Mouse (Mus musculus): ENCODE data around the gene Rab3ip. TPM values are rescaled to one million over a fixed set of nuclear protein-coding genes. Genes with fewer than 3 reads are reported as not detected.

The Rab3ip gene
- polyA plus RNA-seq, 1 experiment: 29.1 TPM

GRCm38 (mm10) chr10:116955191-116955590 is 4.6 kb upstream of the Rab3ip start:
- no peaks in the 10 kb centered on the region for H3K36me3 ChIP-seq (ENCODE audit: control insufficient read depth, insufficient read depth)
- TF ChIP-seq TCF12 (IDR thresholded peaks at IDR 0.05; ENCODE audit: insufficient read depth, poor library complexity, severe bottlenecking) (no peak), POLR2A (IDR thresholded peaks at IDR 0.05; ENCODE audit: insufficient read length, low read depth) (no peak), MYOG (IDR thresholded peaks at IDR 0.05; ENCODE audit: control insufficient read depth in 1 of 3, insufficient read depth in 1 of 3, insufficient read length in 2 of 3, low read depth in 2 of 3) (no peak), E2F4 (IDR thresholded peaks at IDR 0.05; ENCODE audit: insufficient read depth) (no peak), SRF (IDR thresholded peaks at IDR 0.05; ENCODE audit: control insufficient read depth, insufficient read length, low read depth) (no peak), POLR2AphosphoS2 (IDR thresholded peaks at IDR 0.05; ENCODE audit: insufficient read length, low read depth) (no peak), REST (IDR thresholded peaks at IDR 0.05; ENCODE audit: insufficient read depth, insufficient read length) (no peak), CEBPB (IDR thresholded peaks at IDR 0.05; ENCODE audit: insufficient read depth, poor library complexity, severe bottlenecking) (no peak)
- H3K79me2 ChIP-seq (ENCODE audit: control insufficient read depth, insufficient read depth): no peaks in the 10 kb centered on the region
- no peak overlapping the region for H3ac ChIP-seq (ENCODE audit: control insufficient read depth, insufficient read length)
- H3K27me3 ChIP-seq (ENCODE audit: control insufficient read depth, insufficient read depth, insufficient read length): no peaks in the 10 kb centered on the region
- H3K4me2 ChIP-seq (ENCODE audit: low read depth): no peak overlapping the region
- H3K4me3 ChIP-seq: no peak overlapping the region

GRCm38 (mm10) chr10:116950886-116951285 is 317 bp upstream of the Rab3ip start:
- H3K36me3 ChIP-seq (ENCODE audit: control insufficient read depth, insufficient read depth): no peaks in the 10 kb centered on the region
- TF ChIP-seq E2F4 (IDR thresholded peaks at IDR 0.05; ENCODE audit: insufficient read depth): no peak
- no peak for TF ChIP-seq CEBPB (IDR thresholded peaks at IDR 0.05; ENCODE audit: insufficient read depth, poor library complexity, severe bottlenecking)
- no peak for TF ChIP-seq POLR2AphosphoS2 (IDR thresholded peaks at IDR 0.05; ENCODE audit: insufficient read length, low read depth)
- TF ChIP-seq REST (IDR thresholded peaks at IDR 0.05; ENCODE audit: insufficient read depth, insufficient read length): no peak
- peak overlapping the region; percentile 77 for H3K4me2 ChIP-seq (ENCODE audit: low read depth)
- no peaks in the 10 kb centered on the region for H3K27me3 ChIP-seq (ENCODE audit: control insufficient read depth, insufficient read depth, insufficient read length)
- no peak overlapping the region for H3ac ChIP-seq (ENCODE audit: control insufficient read depth, insufficient read length)
- peaks cover 21% of the 10 kb centered on the region for H3K79me2 ChIP-seq (ENCODE audit: control insufficient read depth, insufficient read depth)
- H3K4me3 ChIP-seq: peak overlapping the region; percentile 31

- Histone ChIP-seq H3ac (ENCODE audit: control insufficient read depth, insufficient read length) (peak overlapping the region; percentile 71), H3K4me3 (peak overlapping the region; percentile 31), H3K79me2 (ENCODE audit: control insufficient read depth, insufficient read depth) (peaks cover 25% of the 10 kb centered on the region), H3K27me3 (ENCODE audit: control insufficient read depth, insufficient read depth, insufficient read length) (no peaks in the 10 kb centered on the region), H3K36me3 (ENCODE audit: control insufficient read depth, insufficient read depth) (no peaks in the 10 kb centered on the region), H3K4me2 (ENCODE audit: low read depth) (peak overlapping the region; percentile 78)
- TF ChIP-seq MYOG (IDR thresholded peaks at IDR 0.05; ENCODE audit: control insufficient read depth in 1 of 3, insufficient read depth in 1 of 3, insufficient read length in 2 of 3, low read depth in 2 of 3): peak in 1 of 3 experiments; percentile 33
- no peak for TF ChIP-seq USF1 (IDR thresholded peaks at IDR 0.05; ENCODE audit: low read depth)
- TF ChIP-seq MYOD1 (IDR thresholded peaks at IDR 0.05; ENCODE audit: control insufficient read depth in 1 of 3, insufficient read length in 2 of 3, low read depth in 2 of 3): peak in 1 of 3 experiments; percentile 21
Observed at GRCm38 (mm10) chr10:116949111-116950008, 1.2 kb downstream of the Rab3ip start.

GRCm38 (mm10) chr10:116948414-116948813 is 2.2 kb downstream of the Rab3ip start:
- no peak for TF ChIP-seq USF1 (IDR thresholded peaks at IDR 0.05; ENCODE audit: low read depth)
- no peak for TF ChIP-seq E2F4 (IDR thresholded peaks at IDR 0.05; ENCODE audit: insufficient read depth)
- TF ChIP-seq MYOG (IDR thresholded peaks at IDR 0.05; ENCODE audit: control insufficient read depth in 1 of 3, insufficient read depth in 1 of 3, insufficient read length in 2 of 3, low read depth in 2 of 3): no peak
- no peak for TF ChIP-seq MYOD1 (IDR thresholded peaks at IDR 0.05; ENCODE audit: control insufficient read depth in 1 of 3, insufficient read length in 2 of 3, low read depth in 2 of 3)
- TF ChIP-seq REST (IDR thresholded peaks at IDR 0.05; ENCODE audit: insufficient read depth, insufficient read length): no peak
- TF ChIP-seq TCF3 (IDR thresholded peaks at IDR 0.05; ENCODE audit: insufficient read length, low read depth): no peak
- no peak for TF ChIP-seq MAX (IDR thresholded peaks at IDR 0.05; ENCODE audit: low read depth)
- TF ChIP-seq POLR2AphosphoS2 (IDR thresholded peaks at IDR 0.05; ENCODE audit: insufficient read length, low read depth): no peak
- TF ChIP-seq CEBPB (IDR thresholded peaks at IDR 0.05; ENCODE audit: insufficient read depth, poor library complexity, severe bottlenecking): no peak
- no peak for TF ChIP-seq TCF12 (IDR thresholded peaks at IDR 0.05; ENCODE audit: insufficient read depth, poor library complexity, severe bottlenecking)
- no peak for TF ChIP-seq SRF (IDR thresholded peaks at IDR 0.05; ENCODE audit: control insufficient read depth, insufficient read length, low read depth)
- no peak for TF ChIP-seq POLR2A (IDR thresholded peaks at IDR 0.05; ENCODE audit: insufficient read length, low read depth)
- Histone ChIP-seq H3K36me3 (ENCODE audit: control insufficient read depth, insufficient read depth) (no peaks in the 10 kb centered on the region), H3K4me2 (ENCODE audit: low read depth) (no peak overlapping the region), H3K4me3 (peak overlapping the region; percentile 31), H3K27me3 (ENCODE audit: control insufficient read depth, insufficient read depth, insufficient read length) (no peaks in the 10 kb centered on the region), H3K79me2 (ENCODE audit: control insufficient read depth, insufficient read depth) (peaks cover 25% of the 10 kb centered on the region), H3ac (ENCODE audit: control insufficient read depth, insufficient read length) (no peak overlapping the region)

- no peak overlapping the region for H3K4me3 ChIP-seq
- H3ac ChIP-seq (ENCODE audit: control insufficient read depth, insufficient read length): no peak overlapping the region
- TF ChIP-seq E2F4 (IDR thresholded peaks at IDR 0.05; ENCODE audit: insufficient read depth): no peak
- TF ChIP-seq MAX (IDR thresholded peaks at IDR 0.05; ENCODE audit: low read depth): no peak
- no peak for TF ChIP-seq POLR2A (IDR thresholded peaks at IDR 0.05; ENCODE audit: insufficient read length, low read depth)
- TF ChIP-seq CEBPB (IDR thresholded peaks at IDR 0.05; ENCODE audit: insufficient read depth, poor library complexity, severe bottlenecking): no peak
- TF ChIP-seq USF1 (IDR thresholded peaks at IDR 0.05; ENCODE audit: low read depth): no peak
- TF ChIP-seq POLR2AphosphoS2 (IDR thresholded peaks at IDR 0.05; ENCODE audit: insufficient read length, low read depth): no peak
- TF ChIP-seq TCF3 (IDR thresholded peaks at IDR 0.05; ENCODE audit: insufficient read length, low read depth): no peak
- TF ChIP-seq MYOD1 (IDR thresholded peaks at IDR 0.05; ENCODE audit: control insufficient read depth in 1 of 3, insufficient read length in 2 of 3, low read depth in 2 of 3): no peak
- no peak for TF ChIP-seq MYOG (IDR thresholded peaks at IDR 0.05; ENCODE audit: control insufficient read depth in 1 of 3, insufficient read depth in 1 of 3, insufficient read length in 2 of 3, low read depth in 2 of 3)
- TF ChIP-seq SRF (IDR thresholded peaks at IDR 0.05; ENCODE audit: control insufficient read depth, insufficient read length, low read depth): no peak
- TF ChIP-seq REST (IDR thresholded peaks at IDR 0.05; ENCODE audit: insufficient read depth, insufficient read length): no peak
- no peak for TF ChIP-seq TCF12 (IDR thresholded peaks at IDR 0.05; ENCODE audit: insufficient read depth, poor library complexity, severe bottlenecking)
- no peaks in the 10 kb centered on the region for H3K27me3 ChIP-seq (ENCODE audit: control insufficient read depth, insufficient read depth, insufficient read length)
- no peak overlapping the region for H3K4me2 ChIP-seq (ENCODE audit: low read depth)
- no peaks in the 10 kb centered on the region for H3K36me3 ChIP-seq (ENCODE audit: control insufficient read depth, insufficient read depth)
- peaks cover 25% of the 10 kb centered on the region for H3K79me2 ChIP-seq (ENCODE audit: control insufficient read depth, insufficient read depth)
Observed at GRCm38 (mm10) chr10:116944940-116945339, 5.6 kb downstream of the Rab3ip start.
